Mouse (Mus musculus) left cerebral cortex, adult 18-20 months (tissue): ENCODE measurements around the gene Tjp2. TPM values are rescaled to one million over a fixed set of nuclear protein-coding genes. Genes with fewer than 3 reads are reported as not detected.
A peak's percentile ranks its signal among the peaks of the same experiment; 100 is the strongest.
"Not testable (repeated sequence)": the region's sequence is repeated elsewhere in the genome, so short reads cannot be mapped to it uniquely, and the experiment has no call there.

ENCODE experiments used
- DNase-seq, 2 experiments: peaks; one replicate each; pipeline ENCODE4 v3.0.0; 2021 to 2022; ENCODE audit warnings: low spot score in 2 of 2, mixed read lengths in 1 of 2
- long read RNA-seq, 2 experiments: library from polyadenylated mRNA; stranded (forward); transcript quantifications; one replicate each; pipeline ENCODE4 v2.0.0; 2021
- total RNA-seq, 2 experiments: library from RNA; stranded (reverse); gene quantifications; 2 replicates each; pipeline ENCODE4 v1.2.3; 2021

Gene Tjp2
- total RNA-seq: 10 to 100 TPM; 16.9 to 22.2 TPM
- long read RNA-seq, experiment 1, full-length matches to known transcripts: 6 of 18 reads
- long read RNA-seq, experiment 1, partial matches to known transcripts: 3 of 18 reads
- long read RNA-seq, experiment 1, other reads (novel, unspliced or antisense): 9 of 18 reads
- long read RNA-seq, experiment 2, full-length matches to known transcripts: 1 of 18 reads
- long read RNA-seq, experiment 2, partial matches to known transcripts: 5 of 18 reads
- long read RNA-seq, experiment 2, other reads (novel, unspliced or antisense): 12 of 18 reads

DNA sequence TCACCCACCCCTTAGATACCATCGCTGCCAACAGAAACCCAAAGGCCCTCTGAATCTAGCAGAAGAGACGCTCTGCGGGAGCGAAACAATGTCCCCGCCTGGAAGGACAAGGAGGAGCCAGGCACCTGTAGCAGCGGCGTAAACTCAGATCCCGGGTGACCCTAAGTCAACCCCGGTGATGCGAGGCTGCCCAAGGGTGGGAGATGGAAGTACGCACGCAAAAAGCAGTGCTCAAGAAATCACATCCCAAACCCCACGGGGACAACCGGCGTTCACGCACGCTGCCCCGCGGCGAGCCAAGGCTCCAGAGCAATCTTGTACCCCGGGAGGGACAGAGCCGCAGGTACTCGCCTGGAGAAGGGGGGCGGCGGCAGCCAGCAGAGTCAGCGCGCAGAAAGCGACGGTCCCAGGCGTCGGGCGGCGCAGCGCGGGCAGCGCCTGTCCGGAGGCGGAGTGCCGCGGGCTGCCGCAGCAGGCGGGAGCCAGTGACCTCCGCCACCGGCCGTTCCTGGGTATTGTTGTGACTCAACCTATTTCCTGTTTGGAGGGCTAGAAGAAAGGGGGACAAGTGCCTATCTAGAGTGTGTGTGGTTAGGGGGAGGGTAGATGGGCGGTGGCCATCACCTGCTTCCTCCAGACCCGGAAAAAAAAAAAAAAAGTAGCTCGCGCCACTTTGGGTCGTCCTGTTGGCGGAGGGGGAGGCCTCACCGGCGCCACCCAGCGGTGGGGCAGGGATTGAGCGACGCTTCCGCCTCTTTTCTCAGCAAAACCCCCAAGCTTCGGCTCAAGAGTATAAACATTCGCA is at the start of gene Tjp2:
TSS of gene Tjp2 (minus strand) at position 531 of the 805 bp plus-strand sequence.
- peak; percentile 37 to 39 for DNase-seq

- no peak for DNase-seq
Observed at GRCm38 (mm10) chr19:24274281-24274680, 49.5 kb upstream of the Tjp2 start.

GRCm38 (mm10) chr19:24271746-24272426 is 47.1 kb upstream of the Tjp2 start:
- DNase-seq: peak; percentile 78 to 90

DNA sequence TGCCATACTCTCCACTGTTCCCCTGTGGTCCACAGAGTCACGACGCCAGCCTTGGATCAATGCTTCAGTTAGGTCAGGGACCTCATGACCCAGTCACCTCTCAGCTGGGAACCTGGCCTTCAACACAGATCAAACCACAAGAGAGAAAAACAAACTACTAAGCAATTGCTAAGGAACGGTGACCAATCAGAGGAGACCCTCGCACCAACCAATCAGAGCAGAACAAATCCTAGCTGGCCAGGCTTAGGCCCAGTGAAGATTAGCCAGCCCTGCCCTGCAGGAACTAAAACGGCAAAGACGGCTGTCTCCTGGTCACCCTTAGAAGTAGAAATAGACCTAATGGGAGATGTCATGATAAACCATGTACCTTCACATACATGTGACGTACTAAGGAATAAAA is 46.5 kb upstream of the Tjp2 start:
- DNase-seq: peak in 1 of 2 experiments; percentile 12

- no peak for DNase-seq
Observed at GRCm38 (mm10) chr19:24268531-24268930, 43.7 kb upstream of the Tjp2 start.

DNA sequence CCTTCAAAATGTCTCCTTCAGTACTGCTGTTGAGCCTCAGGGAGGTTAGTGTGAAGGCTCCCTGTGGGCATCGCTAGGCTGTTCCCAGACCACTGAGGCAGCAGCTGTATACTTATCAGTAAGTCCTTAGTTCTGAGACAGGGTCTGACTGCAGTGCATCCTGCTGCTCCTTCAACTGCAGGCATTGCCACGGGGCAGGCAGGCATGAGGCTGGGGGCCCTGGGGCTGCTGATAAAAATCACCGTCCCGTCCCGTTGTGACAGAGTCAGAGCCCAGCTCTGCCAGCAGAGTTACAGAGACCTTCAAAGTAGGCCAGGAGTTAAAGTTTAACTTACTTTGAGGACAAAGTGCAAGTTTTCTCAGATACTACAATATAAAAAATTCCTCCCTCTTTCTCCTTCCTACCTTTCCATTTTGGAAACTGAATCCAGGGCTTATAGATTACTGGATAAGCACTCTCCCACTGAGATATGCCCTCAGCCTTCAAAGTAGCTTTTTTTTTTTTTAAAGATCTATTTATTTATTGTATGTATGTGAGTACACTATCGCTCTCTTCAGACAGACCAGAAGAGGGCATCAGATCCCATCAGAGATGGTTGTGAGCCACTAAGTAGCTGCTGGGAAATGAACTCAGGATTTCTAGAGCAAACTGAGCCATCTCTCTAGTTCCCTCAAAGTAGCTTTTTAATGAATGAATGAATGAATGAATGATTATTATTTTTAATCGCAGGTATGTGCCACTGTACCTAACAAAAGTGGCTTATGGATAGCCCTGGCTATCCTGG is 41.4 kb upstream of the Tjp2 start:
- no peak for DNase-seq

DNA sequence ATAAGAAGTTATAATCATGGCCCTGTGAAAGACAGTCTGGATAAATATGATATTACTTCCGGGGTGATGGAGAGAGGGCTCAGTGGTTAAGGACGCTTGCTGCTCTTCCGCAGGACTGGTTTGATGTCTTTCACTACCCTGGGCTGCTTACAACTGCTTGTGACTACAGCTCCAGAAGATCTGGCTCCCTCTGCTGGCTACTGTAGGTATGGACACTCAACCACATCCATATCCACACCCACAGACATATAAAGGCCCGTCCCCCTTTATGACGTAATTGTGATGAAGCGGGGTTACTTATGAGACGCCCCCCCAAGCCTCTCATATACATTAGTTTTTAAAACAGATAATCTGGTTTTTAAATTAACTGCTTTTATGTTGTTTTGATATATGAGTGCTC is 40.2 kb upstream of the Tjp2 start:
- DNase-seq: peak; percentile 85 to 88

- DNase-seq: no peak
Observed at GRCm38 (mm10) chr19:24262736-24263135, 37.9 kb upstream of the Tjp2 start.

DNA sequence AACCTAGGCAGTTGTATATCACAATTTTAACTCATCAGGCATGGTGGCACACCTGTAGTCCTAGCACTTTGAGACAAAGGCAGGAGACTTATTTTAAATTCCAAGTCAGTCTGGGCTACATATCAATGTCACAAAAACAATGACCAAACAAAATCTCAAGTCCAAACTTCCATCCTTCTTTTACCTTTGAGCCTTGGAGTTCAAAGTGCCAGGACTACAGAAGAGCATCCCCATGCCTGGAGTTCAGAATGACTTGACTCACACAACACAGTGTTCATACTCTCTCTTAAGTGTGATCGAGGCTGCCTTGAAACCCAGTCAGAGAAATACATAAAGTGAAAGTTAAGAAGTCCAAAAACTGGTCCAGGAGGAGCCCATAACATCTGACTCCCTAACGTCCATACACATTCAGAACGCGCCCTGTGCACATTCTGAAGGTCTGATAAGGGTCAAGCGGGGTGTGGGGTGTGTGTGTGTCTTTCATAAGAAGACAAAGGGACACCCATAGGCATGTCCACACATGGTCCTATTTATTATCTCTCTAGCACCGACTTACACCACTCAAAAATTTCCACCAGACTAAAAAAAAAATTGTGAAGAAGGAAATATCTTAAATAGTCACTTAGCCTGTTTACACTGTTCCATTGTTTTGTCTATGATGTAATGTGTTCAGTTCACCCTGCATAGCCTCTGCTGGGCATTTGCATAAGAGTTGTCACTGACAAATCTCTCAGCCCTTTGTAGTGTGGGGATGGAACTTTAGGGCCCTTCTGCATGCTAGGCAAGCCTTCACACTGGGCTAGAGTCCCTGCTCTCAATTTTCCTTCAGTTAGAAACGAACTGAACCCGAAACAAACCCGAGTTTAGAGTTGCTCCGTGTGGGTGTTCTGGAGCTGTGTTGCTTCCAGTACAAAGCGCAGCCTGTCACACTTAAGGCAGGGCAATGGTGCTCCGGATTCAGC is 34.8 kb upstream of the Tjp2 start:
- no peak for DNase-seq

- DNase-seq: no peak
Observed at GRCm38 (mm10) chr19:24258368-24258767, 33.5 kb upstream of the Tjp2 start.

DNA sequence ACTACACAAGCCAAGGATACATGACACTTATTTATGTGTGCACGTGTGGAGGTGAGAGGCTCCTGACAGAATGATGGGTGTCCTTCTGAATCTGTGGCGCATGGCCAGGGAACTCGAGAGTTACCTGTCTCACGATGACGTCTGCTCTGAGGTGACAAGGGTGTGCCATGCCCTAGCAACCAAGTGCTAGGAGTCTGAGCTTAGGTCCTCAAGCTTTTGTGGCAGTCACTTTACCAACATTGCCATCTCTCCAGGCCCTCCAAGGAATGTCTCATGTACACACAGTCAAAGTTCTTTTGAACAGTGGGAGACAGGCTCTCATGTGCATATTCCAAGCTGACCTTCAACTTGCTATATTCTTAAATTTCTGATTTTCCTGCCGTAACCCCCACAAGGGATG is 33.1 kb upstream of the Tjp2 start:
- no peak for DNase-seq

DNA sequence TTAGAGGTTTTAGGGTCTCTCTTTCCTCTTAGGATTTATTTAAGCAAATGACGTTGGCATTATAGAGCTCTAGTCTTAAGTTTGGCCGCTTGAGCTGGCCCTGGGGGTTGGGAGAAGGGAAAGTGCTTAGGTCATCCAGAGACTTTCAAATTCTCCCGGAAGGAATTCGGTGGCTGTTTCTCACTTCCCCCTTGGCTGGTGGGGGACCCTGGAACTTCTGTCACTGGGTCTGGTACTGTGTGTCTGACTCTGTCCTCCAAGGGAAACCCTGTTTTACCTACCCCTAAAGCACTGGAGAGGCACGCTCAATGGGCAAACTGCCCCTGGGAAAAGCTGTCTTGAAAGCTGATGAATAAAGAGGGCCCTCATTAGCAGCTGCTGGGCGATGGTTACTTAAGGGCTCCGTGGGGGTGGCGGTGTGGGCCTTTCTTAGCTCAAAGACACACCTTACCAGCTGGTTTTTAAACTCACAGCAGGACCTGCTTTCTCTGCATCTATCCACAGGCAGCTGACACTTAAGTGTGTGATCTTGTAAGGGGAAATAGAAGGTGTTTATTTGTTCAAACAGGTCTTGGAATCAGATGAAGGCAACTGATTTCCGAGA is 28.9 kb upstream of the Tjp2 start:
- DNase-seq: no peak

- no peak for DNase-seq
Observed at GRCm38 (mm10) chr19:24251869-24252268, 27.0 kb upstream of the Tjp2 start.

- no peak for DNase-seq
Observed at GRCm38 (mm10) chr19:24243340-24243739, 18.5 kb upstream of the Tjp2 start.

- DNase-seq: no peak
Observed at GRCm38 (mm10) chr19:24241799-24242546, 17.1 kb upstream of the Tjp2 start.

DNA sequence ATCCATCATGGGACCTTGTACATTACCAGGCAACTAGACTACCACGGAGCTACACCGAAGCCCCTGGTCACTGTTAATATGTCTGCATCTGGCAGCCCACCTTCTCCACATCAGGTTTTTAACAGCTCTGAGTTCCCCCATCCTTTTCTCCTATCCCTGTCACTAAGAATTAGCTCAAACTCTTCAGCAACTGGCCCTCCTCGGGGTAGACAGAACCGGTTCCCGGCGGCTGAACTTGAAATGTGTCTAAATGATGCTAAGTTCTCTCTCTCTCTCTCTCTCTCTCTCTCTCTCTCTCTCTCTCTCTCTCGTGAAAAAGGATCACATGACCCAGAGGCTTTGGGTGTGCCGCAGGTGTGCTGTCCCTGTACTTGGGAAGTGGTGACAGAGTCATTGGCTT is 16.4 kb upstream of the Tjp2 start:
- no peak for DNase-seq

- no peak for DNase-seq
Observed at GRCm38 (mm10) chr19:24238011-24238410, 13.2 kb upstream of the Tjp2 start.

GRCm38 (mm10) chr19:24232356-24232755 is 7.5 kb upstream of the Tjp2 start:
- DNase-seq: not testable (repeated sequence)

GRCm38 (mm10) chr19:24225305-24225696 is 471 bp upstream of the Tjp2 start:
- DNase-seq: no peak
